Mouse (Mus musculus): ENCODE results near the gene Slco1c1.

Gene Slco1c1

DNA sequence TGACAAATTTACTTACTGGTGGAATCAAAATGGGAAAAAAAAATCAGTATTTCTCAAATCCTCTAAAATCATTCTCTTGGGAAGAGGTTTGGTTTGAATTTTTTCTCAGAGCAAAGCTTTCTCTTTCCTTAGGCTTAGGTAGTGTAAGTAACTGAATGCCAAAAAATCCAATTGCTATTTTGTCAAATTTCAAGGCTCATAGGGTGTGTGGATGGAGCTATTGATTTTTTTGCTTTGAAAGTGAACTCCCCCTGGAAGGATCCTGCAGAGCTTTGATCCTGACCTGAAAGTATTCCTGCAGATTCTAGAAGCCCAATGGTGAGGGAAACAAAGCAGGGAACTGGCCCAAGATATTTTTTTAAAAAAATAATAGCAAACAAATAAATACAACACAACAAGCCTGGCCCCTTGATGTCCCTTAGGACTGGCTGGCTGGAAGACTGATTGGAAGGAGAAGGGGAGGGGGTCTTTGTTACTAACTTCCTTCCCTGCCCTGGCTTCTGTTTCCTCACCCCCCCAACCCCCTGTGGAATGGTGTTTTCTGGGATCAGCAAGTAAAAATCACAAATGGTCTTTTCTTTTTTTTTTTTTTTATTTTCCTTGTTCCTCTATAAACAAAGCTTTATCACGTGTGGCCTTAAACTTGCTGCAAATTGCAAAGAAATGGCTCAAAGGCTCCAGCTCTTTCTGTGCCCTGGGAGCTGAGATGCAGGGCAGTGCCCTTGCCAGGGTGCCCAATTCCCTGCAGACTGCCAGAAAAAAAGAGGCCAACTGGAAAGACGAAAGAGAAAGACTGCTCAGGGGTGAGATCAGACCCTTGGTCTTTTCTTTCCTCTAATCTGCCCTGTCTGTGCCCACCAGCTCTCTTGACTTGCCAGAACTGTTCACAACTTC is at the start of gene Slco1c1:
Gene Slco1c1, plus strand, starts transcription at position 622 of the 894 bp plus-strand sequence.
- DNase-seq (ENCODE audit: low read depth, low spot score), result no peak

DNA sequence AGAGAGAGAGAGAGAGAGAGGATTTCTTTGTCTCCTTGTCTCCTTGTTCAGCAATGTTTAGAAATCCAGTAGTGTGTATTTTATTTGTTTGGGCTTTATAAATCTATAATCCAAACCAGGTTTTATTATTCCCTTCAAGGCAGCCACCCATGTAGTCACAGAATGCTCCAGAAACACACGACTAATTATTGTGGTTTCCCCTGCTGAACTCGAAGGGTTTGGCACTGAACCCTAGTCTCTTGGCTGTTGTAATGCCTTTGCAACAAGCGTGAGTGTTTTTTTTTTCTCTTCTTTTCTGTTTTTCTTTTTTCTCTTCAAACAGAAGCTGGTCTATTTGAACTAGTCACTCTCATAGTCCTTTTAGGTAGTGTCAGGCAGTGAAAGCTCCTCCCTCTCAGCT is 49.5 kb upstream of the Slco1c1 start:
- no peak for DNase-seq (ENCODE audit: low read depth, low spot score)

DNA sequence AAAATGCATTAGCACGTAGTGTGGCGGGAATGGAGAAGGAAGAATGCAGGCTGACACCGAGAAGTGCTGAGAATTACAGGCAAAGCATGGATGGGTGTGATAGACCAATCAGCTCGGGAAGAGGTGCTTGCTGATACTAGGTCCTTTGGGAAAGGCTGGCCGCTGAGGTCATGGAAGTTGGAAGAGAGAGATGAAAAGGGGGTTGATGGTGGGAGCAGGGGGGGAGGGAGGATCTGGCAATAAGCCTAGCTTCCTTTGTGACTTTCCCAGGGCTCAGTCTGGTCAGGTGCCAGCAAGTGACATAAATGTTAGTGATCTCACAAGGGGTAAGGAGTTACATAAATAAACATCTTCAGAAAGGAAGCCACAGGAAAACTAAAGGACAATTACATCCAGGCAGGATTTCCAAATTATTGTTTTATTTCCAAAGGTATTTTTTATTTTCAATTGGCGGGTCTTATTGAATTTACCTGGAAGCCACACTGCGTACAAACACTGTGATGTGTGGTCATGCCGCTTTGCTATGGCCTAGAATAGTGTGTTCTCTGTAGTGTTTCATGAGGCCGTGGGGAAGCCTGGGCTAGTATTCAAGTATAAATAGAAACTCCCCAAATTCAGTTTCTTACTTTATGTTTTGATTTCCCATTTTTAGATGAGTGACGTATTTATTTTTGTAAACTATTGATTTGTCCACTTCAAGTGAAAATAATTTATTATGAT is 38.7 kb upstream of the Slco1c1 start:
- no peak for DNase-seq (ENCODE audit: low read depth, low spot score)

DNA sequence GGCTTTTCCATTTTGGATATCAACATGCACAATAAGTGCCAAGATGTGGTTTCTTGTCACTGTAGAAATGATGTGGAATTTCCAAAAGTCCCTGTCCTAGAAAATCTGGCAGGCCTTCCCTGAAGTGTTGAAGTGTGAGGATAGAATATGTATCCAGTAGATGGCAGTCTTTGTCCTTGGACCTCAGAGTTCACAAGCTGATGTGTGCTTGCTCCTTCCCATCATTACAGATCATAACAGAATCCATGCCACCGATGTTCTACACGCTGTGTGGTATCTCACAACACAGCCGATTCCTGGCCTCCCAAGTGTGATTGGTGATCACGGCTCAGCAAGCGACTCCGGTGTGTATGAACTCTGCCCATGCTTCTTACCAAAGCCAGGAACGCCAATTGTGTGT is 36.9 kb upstream of the Slco1c1 start:
- DNase-seq (ENCODE audit: low read depth, low spot score), result peak; percentile 41

DNA sequence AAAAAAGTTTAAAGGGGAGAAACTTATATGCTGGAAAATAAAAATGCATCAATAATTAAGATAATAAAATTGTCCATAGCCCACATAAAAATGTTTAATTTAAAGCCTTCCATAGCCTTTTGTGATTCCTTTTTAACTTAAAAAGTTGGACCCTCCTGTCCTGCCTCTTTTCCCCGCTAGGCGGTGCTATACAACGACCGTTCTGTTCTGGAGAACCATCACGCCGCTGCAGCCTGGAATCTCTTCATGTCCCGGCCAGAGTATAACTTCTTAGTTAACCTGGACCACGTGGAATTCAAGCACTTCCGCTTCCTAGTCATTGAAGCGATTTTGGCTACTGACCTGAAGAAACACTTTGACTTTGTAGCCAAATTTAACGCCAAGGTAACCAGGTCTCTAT is 35.5 kb upstream of the Slco1c1 start:
- no peak for DNase-seq (ENCODE audit: low read depth, low spot score)

DNA sequence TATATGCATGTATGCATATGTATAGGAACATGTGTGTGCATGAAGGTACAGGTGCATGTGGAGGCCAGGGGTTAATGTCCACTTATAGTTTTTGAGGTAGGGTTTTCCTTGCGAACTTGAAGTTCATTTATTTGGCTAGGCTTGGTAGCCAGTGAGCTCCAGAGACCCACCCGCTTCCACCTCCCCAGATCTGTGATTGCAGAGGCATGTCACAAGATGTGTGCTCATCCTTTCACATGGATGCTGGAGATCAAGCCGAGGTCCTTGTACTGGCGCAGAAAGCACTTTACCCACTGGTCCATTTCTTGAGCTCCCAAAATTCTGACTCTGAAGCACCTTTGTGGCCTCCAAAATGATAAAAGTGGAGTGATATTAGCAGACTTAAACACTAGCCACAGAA is 29.3 kb upstream of the Slco1c1 start:
- no peak for DNase-seq (ENCODE audit: low read depth, low spot score)

DNA sequence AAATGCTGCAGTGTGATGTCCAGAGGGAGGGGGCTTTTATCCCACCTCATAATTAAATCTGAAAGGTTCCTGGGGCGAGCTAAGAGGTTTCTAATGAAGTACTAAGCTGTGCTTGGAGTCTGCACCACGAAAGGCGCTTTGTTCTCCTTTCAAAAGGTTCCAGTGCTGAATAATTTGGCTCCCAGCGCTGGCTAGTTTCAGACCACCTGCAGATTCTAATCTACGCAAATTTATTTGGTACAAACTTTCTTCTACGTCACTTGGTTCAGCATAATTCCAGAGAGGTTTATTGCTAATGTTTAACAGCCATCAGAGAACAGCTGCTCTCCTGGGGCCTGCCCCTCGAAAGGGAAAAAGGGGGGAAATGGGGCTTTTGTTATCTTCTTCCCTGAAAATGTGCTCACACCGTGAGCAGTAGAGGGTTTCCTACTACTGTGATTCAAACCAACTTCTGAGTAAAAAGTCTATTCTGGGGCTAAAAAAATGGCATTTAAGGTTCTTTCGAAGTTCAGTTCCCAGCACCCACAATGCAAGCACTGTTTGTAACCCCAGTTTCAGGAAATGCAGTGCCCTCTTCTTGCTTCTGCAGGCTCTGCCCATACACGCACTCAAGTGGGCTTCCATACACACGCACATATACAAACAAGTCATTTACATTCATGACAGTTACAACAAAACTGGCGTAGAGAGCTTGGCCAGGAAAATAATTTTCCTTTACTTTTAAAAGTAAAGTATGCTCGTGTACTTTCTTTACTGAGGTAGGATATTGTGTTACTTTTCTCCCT is 28.3 kb upstream of the Slco1c1 start:
- DNase-seq (ENCODE audit: low read depth, low spot score), result no peak

DNA sequence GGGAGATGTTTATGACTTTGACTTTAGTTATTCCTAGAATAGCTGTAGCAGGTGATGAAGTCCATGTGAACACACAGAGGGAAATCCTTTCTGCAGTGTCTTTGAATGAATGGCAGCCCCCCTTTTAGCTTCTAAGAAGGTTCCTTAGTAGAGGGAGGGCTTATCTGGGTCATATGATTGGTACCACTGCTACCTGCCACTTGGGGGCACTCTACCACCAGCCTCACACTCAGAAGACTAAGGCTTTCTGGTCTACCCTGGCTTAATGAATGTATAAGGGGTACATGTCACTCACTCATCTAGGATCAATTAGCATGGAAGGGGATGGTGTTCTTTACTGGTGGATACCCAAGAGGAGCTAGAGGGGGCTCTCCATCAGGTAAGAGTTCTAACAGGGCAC is 24.7 kb upstream of the Slco1c1 start:
- DNase-seq (ENCODE audit: low read depth, low spot score), result no peak

DNA sequence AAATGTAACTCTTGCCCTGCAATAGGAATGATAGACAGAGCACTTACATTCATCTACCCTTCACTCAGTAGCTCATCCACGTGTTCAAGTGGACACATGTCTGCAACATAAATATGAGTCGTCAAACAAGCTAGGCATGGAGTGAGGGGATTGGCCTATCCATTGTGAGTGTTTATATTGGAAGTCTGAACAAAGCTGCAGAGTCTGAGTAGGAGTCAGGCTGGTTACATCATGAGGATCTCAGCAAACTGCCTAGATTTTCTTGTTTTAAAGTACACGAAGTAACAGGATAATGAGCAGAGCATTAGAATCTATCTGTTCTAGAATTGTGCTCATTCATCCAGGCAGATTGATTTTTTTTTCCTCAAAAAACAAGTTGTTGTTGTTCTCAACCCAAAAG is 23.0 kb upstream of the Slco1c1 start:
- DNase-seq (ENCODE audit: low read depth, low spot score), result peak; percentile 28

DNA sequence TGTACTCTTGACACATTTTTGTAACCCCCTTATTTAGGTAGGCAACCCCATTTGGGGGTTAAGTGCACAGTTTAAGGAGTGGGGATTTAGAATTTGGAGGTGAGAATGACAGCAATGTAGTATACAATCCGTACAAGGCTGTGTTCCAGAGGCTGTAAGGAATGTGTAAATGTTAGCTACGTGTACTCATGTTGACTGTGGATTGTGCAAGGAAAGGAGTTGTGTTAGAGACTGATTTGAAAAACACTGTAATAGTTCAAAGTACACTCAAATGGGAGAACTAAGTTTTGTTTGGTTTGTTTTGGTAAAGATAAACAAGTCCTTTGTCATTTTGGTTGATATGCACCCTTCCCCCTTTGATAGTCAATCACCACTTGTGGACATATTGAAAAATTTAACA is 1.6 kb upstream of the Slco1c1 start:
- no peak for DNase-seq (ENCODE audit: low read depth, low spot score)

DNA sequence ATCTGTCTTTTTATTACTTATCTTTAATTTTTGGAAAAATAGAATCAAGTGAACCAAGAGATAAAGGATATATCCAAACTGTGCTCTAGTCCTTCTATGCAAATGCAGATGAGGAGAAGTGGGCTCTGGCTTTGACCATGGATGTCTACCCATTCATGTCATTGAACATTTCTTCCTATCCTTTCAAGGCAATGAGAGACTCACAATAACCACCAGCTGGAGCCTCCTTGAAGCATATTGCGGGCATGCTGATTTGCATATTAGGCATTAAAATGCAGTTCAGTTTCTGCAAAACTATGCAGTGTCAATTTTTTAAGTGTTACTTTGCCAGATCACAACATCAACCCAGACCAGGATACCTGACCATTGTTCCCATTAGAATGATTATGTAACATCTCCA is 1.6 kb downstream of the Slco1c1 start:
- no peak for DNase-seq (ENCODE audit: low read depth, low spot score)

DNA sequence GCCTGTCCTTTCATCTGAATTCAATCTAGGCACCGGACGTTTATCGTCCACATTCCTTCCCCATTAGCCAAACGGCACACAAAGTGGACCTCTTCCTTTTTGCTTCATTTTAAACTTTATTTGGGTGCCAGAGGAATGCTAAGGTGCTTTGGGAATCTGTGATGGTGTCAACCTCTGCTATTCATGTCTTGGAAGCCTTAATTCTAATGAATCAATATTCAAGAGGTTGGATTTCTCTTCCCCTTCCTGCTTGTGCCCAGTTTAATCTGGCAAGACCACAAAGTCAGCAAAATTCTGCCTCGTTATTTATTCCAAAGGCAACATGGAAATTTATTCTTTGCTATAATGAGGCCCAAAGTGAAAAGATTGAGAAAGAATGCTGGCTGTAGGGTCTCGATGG is 6.7 kb downstream of the Slco1c1 start:
- DNase-seq (ENCODE audit: low read depth, low spot score), result no peak

DNA sequence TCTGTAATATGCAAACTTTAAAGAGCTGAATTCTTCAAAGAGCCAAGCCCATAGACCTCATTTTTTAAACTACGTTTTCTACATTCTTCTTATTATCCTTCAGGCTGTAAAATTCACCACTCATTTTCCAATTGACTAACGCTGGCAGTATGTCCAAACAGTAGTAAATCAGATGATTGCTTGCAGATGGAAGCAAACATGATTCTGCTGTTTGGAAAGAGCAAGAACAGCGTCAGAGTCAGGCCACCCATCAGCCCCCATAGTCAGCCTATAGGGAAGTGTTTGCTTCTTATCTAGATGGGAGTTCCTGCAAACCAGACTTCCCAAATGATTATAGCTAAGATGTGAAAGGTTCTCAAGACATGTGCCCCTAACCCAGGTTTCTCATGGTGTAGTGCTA is 13.1 kb downstream of the Slco1c1 start:
- DNase-seq (ENCODE audit: low read depth, low spot score), result no peak

DNA sequence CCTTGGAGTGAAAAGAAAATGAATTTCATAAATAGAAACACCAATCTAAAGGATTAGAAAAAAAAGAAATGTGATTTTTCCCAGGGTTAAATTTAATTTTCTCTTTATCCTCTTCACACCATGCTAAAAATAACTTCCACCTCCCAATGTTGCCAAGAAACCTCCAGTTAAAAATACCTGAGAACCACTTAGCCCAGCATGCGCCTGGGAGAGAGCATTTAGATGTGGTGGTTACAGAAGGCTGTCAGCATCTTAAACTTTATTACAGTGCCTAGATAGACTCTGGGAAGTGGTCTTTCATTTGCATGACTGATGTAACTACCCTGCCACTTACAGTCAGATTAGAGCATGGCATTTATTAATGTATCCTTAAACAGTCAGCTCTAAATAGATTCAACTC is 17.0 kb downstream of the Slco1c1 start:
- DNase-seq (ENCODE audit: low read depth, low spot score), result peak; percentile 48

DNA sequence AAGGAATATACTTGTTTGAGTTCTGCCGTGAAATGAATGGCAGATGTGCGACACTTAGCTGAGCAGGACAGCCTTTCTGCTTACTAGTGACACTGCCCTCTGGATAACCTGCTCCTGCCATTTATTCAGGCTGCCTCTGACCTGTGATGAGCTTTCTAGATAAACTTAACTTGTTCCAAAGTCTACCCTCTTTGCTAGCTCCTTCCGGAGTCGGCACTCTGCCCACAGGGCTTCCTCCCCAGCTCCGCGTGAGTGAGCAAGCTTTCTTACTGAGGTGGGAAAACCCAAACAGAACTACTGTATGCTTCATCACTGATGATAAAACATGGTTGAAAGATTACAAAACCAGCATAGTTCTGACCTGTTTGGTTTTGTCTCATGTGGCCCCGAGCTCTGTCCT is 19.2 kb downstream of the Slco1c1 start:
- DNase-seq (ENCODE audit: low read depth, low spot score), result no peak

DNA sequence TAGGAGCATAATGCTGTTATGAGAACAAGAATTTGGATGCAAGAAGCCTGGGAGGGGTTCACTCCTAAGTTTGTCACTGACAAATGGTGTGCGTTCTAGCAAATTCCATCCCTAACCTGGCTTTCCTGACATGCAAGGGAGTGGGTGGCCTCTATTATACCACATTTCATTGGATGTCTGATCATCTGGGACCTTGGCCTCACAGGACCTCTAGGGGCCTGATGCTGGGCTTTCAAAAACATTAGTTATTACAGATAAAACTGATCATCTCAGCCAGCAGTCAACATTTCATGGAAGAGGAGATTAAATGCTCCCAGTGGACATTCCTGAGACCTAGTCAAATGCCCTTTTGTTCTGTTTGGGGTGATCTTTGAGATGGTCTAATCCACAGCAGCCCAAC is 34.0 kb downstream of the Slco1c1 start:
- DNase-seq (ENCODE audit: low read depth, low spot score), result no peak

DNA sequence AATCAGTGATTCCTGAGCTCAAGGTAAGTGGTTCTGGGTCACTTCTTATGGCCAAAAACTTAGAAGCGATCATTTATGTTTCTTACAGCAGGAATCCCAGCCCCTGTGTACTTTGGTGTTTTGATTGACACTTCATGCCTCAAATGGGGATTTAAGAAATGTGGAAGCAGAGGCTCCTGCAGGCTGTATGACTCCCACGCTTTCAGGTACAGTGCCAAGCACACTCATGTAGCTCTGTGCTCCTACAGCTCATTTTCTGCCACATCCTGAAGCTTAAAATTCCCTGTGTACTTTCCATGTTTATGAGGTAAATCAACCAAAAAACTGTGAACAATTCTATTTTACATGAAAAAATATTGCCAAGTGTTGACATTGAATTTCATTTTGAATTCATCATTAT is 43.2 kb downstream of the Slco1c1 start:
- DNase-seq (ENCODE audit: low read depth, low spot score), result peak; percentile 33

DNA sequence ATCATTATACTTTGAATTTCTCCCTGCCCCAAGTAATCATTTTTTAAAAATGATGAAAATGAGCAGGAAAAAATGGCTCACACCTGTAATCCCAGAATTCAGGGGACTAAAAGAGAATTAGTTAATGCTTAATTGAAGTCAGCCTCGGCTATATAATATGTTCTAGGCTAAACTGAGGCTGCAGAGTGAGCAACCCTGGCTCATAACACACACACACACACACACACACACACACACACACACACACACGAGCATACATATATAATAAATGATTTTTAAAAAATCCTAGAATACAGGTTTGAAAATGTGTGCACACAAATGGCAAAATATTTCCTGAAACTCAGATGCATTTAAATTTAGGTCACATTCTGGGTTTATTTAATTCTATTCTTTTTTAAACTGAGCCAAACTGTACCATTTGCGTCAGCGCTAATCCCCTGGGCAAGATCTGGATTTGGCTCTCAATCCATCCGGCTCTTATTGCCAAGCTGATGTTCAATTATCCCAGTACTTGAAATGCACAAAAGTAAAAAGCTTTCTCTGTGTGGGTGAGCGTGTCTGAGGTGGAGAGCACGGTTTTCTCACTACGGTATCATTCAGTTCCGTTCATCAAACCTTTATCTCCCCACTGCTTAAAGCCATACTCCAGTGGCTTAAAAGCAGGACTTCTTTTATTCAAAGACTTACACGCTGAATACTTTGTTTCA is 43.8 kb downstream of the Slco1c1 start:
- peak; percentile 38 for DNase-seq (ENCODE audit: low read depth, low spot score)

DNA sequence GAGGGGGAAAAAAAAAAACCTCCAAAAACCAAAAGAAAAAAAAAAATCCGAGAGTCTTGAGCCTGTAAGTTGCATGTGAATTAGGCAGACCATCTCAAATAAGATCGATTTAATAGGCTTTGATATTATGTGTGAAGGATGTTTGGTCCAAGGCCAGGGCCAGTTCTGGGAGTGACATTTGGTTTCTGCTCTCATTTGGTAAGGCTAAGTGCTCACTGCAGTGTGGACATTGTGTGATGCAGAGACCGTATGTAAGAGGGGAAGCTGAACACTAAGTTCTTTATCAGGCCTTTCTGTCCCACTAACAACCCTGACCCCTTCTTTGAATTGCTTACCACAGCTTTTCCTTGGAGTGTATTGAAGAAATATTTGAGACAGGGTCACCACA is 44.4 kb downstream of the Slco1c1 start:
- no peak for DNase-seq (ENCODE audit: low read depth, low spot score)

DNA sequence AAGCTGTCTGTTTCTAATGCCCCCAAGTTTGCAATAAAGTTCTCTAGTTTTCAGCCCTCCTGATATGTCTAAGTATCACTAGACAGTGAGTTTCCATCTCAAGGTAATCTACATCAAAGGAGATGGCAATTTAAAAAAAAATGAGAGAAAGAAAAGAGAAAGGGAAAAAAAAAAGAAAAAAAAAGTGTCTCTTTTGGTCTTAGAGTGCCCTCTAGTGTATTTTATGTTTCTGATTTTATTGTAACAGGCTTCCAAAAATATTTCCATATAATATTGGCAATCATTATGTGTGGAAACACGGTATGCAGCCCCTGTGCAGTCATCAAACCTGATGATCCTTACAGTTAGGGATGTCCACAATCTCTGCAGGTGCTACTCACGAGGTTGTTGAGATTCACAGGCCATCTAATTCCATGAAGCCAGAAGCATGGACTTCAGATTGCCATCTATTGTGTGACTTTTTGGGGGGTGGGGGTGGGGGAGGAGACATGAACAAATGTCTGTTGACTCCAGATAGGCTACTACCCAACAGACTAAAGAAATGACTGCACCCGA is 52.6 kb downstream of the Slco1c1 start:
- no peak for DNase-seq (ENCODE audit: low read depth, low spot score)

DNA sequence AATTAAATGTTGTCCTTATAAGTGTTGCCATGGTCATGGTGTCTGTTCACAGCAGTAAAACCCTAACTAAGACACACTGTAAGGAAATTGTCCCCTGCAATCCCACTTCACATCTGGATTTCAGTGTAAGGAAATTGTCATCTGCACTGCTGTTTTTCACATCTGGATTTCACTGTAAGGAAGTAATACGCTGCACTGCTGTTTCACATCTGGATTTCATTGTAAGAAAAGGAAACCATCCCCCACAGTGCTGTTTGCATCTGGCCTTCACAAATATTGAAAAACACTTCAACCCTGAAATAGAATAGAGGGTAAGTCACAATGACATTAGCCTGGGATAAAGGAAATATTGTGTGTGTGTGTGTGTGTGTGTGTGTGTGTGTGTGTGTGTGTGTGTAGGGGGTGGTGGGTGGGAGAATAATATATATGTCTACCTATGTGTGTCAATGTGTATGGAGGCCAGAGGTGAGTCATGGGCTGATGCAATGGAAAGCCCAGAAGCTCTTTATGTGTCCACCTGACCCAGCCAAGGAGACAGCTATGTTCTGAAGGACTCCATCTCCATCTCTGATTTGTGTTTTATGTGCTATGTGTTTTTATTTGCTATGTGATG is 60.7 kb downstream of the Slco1c1 start:
- DNase-seq (ENCODE audit: low read depth, low spot score), result no peak
